Mouse (Mus musculus): Measurements from ENCODE around the gene Sh3bp5l.

DNA sequence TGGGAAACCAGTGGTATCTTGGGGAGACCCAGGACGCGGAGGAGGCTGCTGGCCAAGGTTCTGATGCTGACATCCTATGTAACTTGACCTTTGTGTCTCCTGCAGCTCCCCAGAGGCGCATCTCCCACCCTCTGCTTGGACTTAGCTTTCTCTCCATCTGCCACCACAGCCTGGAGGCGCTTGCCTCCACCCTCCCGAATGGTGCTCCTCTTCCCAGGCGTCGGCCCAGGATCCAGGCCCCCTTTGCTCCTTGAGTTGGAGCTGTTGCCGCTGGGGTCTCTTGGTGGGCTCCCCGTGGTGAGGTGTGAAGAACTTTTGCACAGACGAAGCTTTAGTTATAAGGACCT is 598 bp downstream of the Sh3bp5l start:
- TF ChIP-seq CTCF (IDR thresholded peaks at IDR 0.05; ENCODE audit: control insufficient read depth, insufficient read depth, insufficient read length) (no peak), USF1 (IDR thresholded peaks at IDR 0.05; ENCODE audit: low read depth) (no peak), CEBPB (IDR thresholded peaks at IDR 0.05; ENCODE audit: low read depth) (no peak), MYOD1 (IDR thresholded peaks at IDR 0.05; ENCODE audit: control insufficient read depth, insufficient read length, low read depth) (no peak)

Measured in C2C12 (cell line).